Mouse (Mus musculus) cortical plate, adult 2 months (tissue): ENCODE data around the gene Hdgfl1.

Experiments used
- CTCF ChIP-seq: fragments of 200-500 bp; IDR thresholded peaks from 2 replicates; pipeline ENCODE4 v1.5.1; 2011; ENCODE audit warnings: mild to moderate bottlenecking, control low read depth, low read length; ENCODE audit not compliant: insufficient read depth; ENCODE audit errors: extremely low read depth
- POLR2A ChIP-seq: fragments of 200-500 bp; IDR thresholded peaks from 2 replicates; pipeline ENCODE4 v1.6.1; 2011; ENCODE audit warnings: mild to moderate bottlenecking, low read length, control low read depth; ENCODE audit not compliant: insufficient read depth; ENCODE audit errors: extremely low read depth

DNA sequence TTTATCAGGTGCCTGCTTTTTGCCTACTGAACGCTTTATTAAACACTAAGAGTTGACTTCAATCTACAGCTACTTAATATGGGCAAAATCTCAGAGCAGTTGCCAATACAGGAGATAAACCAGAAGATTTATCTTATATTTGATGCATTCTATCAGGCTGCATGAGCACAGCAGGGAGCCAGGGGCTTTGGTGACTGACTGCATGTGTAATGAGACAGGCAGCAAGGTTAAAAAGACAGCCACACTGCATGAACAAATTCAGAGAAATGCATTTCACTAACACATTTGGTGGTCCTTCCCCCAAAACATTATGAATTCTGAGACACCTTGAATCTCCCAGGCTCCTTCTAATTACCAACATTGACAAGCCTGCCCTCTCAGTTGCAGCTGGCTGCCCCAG lies 17.6 kb downstream of the Hdgfl1 start:
- no peak for TF ChIP-seq POLR2A
- TF ChIP-seq CTCF = no peak
